Mouse (Mus musculus) kidney, postnatal 4 days (tissue): ENCODE data around the gene Maged2.
"Not testable (repeated sequence)": the region's sequence is repeated elsewhere in the genome, so short reads cannot be mapped to it uniquely, and the experiment has no call there.

Experiments used
- DNase-seq, 2 experiments: peaks; one replicate each; pipeline ENCODE4 v3.0.0; 2021; ENCODE audit warnings: mixed read lengths in 2 of 2

Gene Maged2

GRCm38 (mm10) chrX:150814139-150814469 lies at the start of gene Maged2:
Maged2 (minus strand) TSS chrX:150814345.
- peak; percentile 44 to 58 for DNase-seq

GRCm38 (mm10) chrX:150848230-150848629 lies 34.1 kb upstream of the Maged2 start:
- DNase-seq: no peak

GRCm38 (mm10) chrX:150845480-150846205 lies 31.5 kb upstream of the Maged2 start:
- DNase-seq: peak; percentile 3 to 46

- not testable (repeated sequence) for DNase-seq
These were observed 29.1 kb upstream of the Maged2 start for GRCm38 (mm10) chrX:150843257-150843656.

- no peak for DNase-seq
These were observed 16.2 kb upstream of the Maged2 start for GRCm38 (mm10) chrX:150830297-150830696.

- no peak for DNase-seq
These were observed 3.1 kb upstream of the Maged2 start for GRCm38 (mm10) chrX:150817278-150817677.

GRCm38 (mm10) chrX:150815601-150816000 lies 1.5 kb upstream of the Maged2 start:
- no peak for DNase-seq

GRCm38 (mm10) chrX:150813464-150814138 lies 544 bp downstream of the Maged2 start:
- DNase-seq: peak; percentile 76 to 78

GRCm38 (mm10) chrX:150812787-150813298 lies 1.3 kb downstream of the Maged2 start:
- peak; percentile 91 to 95 for DNase-seq

GRCm38 (mm10) chrX:150800987-150801386 lies 13.2 kb downstream of the Maged2 start:
- DNase-seq: not testable (repeated sequence)

- DNase-seq: peak in 1 of 2 experiments; percentile 5
These were observed 15.5 kb downstream of the Maged2 start for GRCm38 (mm10) chrX:150798493-150799177.
